Mouse (Mus musculus) testis, adult 2 months (tissue): ENCODE measurements around the gene Aplp2. TPM values are rescaled to one million over a fixed set of nuclear protein-coding genes. Genes with fewer than 3 reads are reported as not detected.

Source experiments
- H3K27ac ChIP-seq: fragments of 200-500 bp; 2 replicates; pipeline ENCODE4 v1.5.1; 2012; ENCODE audit warnings: low read depth, low read length; ENCODE audit not compliant: control insufficient read depth, insufficient read depth
- H3K27me3 ChIP-seq: fragments of 200-500 bp; 2 replicates; pipeline ENCODE4 v1.6.1; 2012; ENCODE audit warnings: mild to moderate bottlenecking, low read length, moderate library complexity; ENCODE audit not compliant: control insufficient read depth, insufficient read depth
- H3K36me3 ChIP-seq: fragments of 200-500 bp; 2 replicates; pipeline ENCODE4 v1.6.1; 2012; ENCODE audit warnings: mild to moderate bottlenecking, low read length; ENCODE audit not compliant: control insufficient read depth, insufficient read depth
- H3K4me1 ChIP-seq: fragments of 200-500 bp; 2 replicates; pipeline ENCODE4 v1.6.1; 2012; ENCODE audit warnings: low read length; ENCODE audit not compliant: control insufficient read depth, insufficient read depth
- H3K4me3 ChIP-seq: fragments of 200-500 bp; 2 replicates; pipeline ENCODE4 v1.5.1; 2012; ENCODE audit warnings: low read depth, mild to moderate bottlenecking, low read length, moderate library complexity, mixed read lengths; ENCODE audit not compliant: control insufficient read depth
- CTCF ChIP-seq: fragments of 200-500 bp; IDR thresholded peaks from 2 replicates; pipeline ENCODE4 v1.5.1; 2012; ENCODE audit warnings: low read depth, mild to moderate bottlenecking, inconsistent platforms, low read length, moderate library complexity; ENCODE audit not compliant: control insufficient read depth, insufficient read depth, insufficient replicate concordance
- POLR2A ChIP-seq: fragments of 200-500 bp; IDR thresholded peaks from 2 replicates; pipeline ENCODE4 v1.6.1; 2012; ENCODE audit warnings: low read depth, mild to moderate bottlenecking, inconsistent platforms, low read length, moderate library complexity; ENCODE audit not compliant: control insufficient read depth
- polyA plus RNA-seq: library from polyadenylated mRNA; depleted of rRNA; stranded (reverse); fragments of >200 nt; gene quantifications from 2 replicates; pipeline ENCODE4 v1.2.3, GENCODE M21; 2012

Aplp2 gene
- polyA plus RNA-seq, 1 experiment: 183 TPM

GRCm38 (mm10) chr9:31209502-31209901, 2.1 kb downstream of the Aplp2 start:
- TF ChIP-seq CTCF (no peak), POLR2A (no peak)
- no peak overlapping the region for H3K4me3 ChIP-seq
- H3K4me1 ChIP-seq: peaks cover 3% of the 10 kb centered on the region

GRCm38 (mm10) chr9:31207732-31208131, 3.9 kb downstream of the Aplp2 start:
- Histone ChIP-seq H3K4me3 (no peak overlapping the region), H3K27me3 (no peaks in the 10 kb centered on the region), H3K36me3 (no peaks in the 10 kb centered on the region), H3K4me1 (peaks cover 5% of the 10 kb centered on the region), H3K27ac (no peak overlapping the region)
- TF ChIP-seq CTCF (no peak), POLR2A (no peak)

More at GRCm38 (mm10) chr9:31209502-31209901, 2.1 kb downstream of the Aplp2 start:
- H3K27ac ChIP-seq: no peak overlapping the region
- no peaks in the 10 kb centered on the region for H3K36me3 ChIP-seq
- H3K27me3 ChIP-seq: no peaks in the 10 kb centered on the region

GRCm38 (mm10) chr9:31204722-31205121, 6.9 kb downstream of the Aplp2 start:
- peaks cover 2% of the 10 kb centered on the region; the same call in 1 of the 2 replicates for H3K4me1 ChIP-seq
- TF ChIP-seq POLR2A (no peak), CTCF (no peak)

GRCm38 (mm10) chr9:31203571-31204210, 7.9 kb downstream of the Aplp2 start:
- H3K4me1 ChIP-seq: peaks cover 2% of the 10 kb centered on the region; the same call in 1 of the 2 replicates
- no peaks in the 10 kb centered on the region for H3K36me3 ChIP-seq
- H3K27ac ChIP-seq: peak overlapping the region; percentile 59
- H3K27me3 ChIP-seq: no peaks in the 10 kb centered on the region
- no peak for TF ChIP-seq POLR2A
- TF ChIP-seq CTCF: no peak
- H3K4me3 ChIP-seq: no peak overlapping the region

More at GRCm38 (mm10) chr9:31204722-31205121, 6.9 kb downstream of the Aplp2 start:
- Histone ChIP-seq H3K4me3 (no peak overlapping the region), H3K27me3 (no peaks in the 10 kb centered on the region), H3K36me3 (no peaks in the 10 kb centered on the region), H3K27ac (no peak overlapping the region)

GRCm38 (mm10) chr9:31203068-31203467, 8.5 kb downstream of the Aplp2 start:
- TF ChIP-seq CTCF (no peak), POLR2A (no peak)
- Histone ChIP-seq H3K4me3 (no peak overlapping the region), H3K4me1 (peaks cover 2% of the 10 kb centered on the region; the same call in 1 of the 2 replicates), H3K27ac (peak overlapping the region; percentile 59; the same call in 1 of the 2 replicates), H3K27me3 (no peaks in the 10 kb centered on the region), H3K36me3 (no peaks in the 10 kb centered on the region)

- H3K27me3 ChIP-seq: no peaks in the 10 kb centered on the region
- no peak overlapping the region for H3K4me3 ChIP-seq
- no peak overlapping the region for H3K27ac ChIP-seq
- TF ChIP-seq POLR2A: no peak
- no peak for TF ChIP-seq CTCF
- H3K4me1 ChIP-seq: peaks cover 2% of the 10 kb centered on the region; the same call in 1 of the 2 replicates
- no peaks in the 10 kb centered on the region for H3K36me3 ChIP-seq
These were observed 13.0 kb downstream of the Aplp2 start for GRCm38 (mm10) chr9:31198614-31199013.

- Histone ChIP-seq H3K27ac (no peak overlapping the region), H3K27me3 (no peaks in the 10 kb centered on the region)
These were observed 13.8 kb downstream of the Aplp2 start for GRCm38 (mm10) chr9:31197782-31198181.

GRCm38 (mm10) chr9:31196742-31197141, 14.9 kb downstream of the Aplp2 start:
- Histone ChIP-seq H3K4me3 (no peak overlapping the region), H3K4me1 (no peaks in the 10 kb centered on the region), H3K27me3 (no peaks in the 10 kb centered on the region), H3K36me3 (no peaks in the 10 kb centered on the region), H3K27ac (no peak overlapping the region)
- TF ChIP-seq POLR2A: no peak
- TF ChIP-seq CTCF: no peak

More at GRCm38 (mm10) chr9:31197782-31198181, 13.8 kb downstream of the Aplp2 start:
- TF ChIP-seq CTCF: no peak
- no peak for TF ChIP-seq POLR2A
- H3K36me3 ChIP-seq: no peaks in the 10 kb centered on the region
- H3K4me1 ChIP-seq: no peaks in the 10 kb centered on the region
- H3K4me3 ChIP-seq: no peak overlapping the region
